Mouse (Mus musculus) liver, postnatal 0 days (tissue): ENCODE results near the gene Cntfr.

Source experiments
- CTCF ChIP-seq: sonication (generic); IDR thresholded peaks from 2 replicates; pipeline ENCODE4 v1.5.1; 2016; ENCODE audit warnings: antibody characterized with exemption, low read depth
- EP300 ChIP-seq: IDR thresholded peaks from 2 replicates; pipeline ENCODE4 v1.6.1; 2016; ENCODE audit warnings: antibody characterized with exemption, low read depth, mild to moderate bottlenecking

DNA sequence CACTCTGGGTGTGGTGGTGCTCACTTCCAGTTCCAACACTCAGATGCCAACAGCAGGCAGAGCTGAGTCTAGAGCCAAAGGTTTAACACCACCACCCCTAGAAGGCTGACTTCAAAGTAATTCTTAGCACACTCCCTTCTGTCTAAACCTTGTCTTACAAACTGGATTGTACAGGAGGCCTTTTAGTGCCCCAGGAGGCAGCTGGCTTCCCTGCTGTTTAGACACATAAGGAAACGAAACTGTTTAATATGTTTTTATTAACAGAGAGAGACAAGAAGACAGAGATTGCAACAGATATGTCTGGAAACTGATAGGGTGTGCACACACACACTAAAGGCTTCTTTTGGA is 41.3 kb upstream of the Cntfr start:
- TF ChIP-seq CTCF (no peak), EP300 (no peak)
